Mouse (Mus musculus) urinary bladder, postnatal 36 days (tissue): ENCODE results near the gene Fhl2.
A peak's percentile ranks its signal among the peaks of the same experiment; 100 is the strongest.

ENCODE experiments used
- DNase-seq, 2 experiments: peaks; one replicate each; pipeline ENCODE4 v3.0.0; 2022; ENCODE audit warnings: low spot score in 2 of 2, mixed read lengths in 1 of 2

Fhl2 gene

DNA sequence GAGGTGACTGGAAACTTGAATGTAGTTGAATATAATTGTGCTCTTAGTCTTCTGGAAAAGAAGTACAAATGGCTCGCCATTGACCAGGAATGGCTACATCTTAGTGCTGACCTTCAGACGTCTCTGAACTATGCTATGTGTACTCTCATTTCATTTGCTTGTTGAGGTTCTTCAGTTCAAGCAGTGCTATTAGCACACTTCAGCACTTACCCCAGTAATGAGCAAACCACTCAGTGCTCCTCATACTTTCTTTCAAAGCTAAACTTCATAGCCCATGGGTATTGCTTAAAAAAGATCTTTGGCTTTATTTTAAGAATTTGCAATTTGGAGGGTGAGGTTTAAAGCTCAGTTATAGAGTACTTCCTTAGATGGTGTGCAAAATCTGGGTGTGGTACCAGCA lies 88.1 kb downstream of the Fhl2 start:
- no peak for DNase-seq

DNA sequence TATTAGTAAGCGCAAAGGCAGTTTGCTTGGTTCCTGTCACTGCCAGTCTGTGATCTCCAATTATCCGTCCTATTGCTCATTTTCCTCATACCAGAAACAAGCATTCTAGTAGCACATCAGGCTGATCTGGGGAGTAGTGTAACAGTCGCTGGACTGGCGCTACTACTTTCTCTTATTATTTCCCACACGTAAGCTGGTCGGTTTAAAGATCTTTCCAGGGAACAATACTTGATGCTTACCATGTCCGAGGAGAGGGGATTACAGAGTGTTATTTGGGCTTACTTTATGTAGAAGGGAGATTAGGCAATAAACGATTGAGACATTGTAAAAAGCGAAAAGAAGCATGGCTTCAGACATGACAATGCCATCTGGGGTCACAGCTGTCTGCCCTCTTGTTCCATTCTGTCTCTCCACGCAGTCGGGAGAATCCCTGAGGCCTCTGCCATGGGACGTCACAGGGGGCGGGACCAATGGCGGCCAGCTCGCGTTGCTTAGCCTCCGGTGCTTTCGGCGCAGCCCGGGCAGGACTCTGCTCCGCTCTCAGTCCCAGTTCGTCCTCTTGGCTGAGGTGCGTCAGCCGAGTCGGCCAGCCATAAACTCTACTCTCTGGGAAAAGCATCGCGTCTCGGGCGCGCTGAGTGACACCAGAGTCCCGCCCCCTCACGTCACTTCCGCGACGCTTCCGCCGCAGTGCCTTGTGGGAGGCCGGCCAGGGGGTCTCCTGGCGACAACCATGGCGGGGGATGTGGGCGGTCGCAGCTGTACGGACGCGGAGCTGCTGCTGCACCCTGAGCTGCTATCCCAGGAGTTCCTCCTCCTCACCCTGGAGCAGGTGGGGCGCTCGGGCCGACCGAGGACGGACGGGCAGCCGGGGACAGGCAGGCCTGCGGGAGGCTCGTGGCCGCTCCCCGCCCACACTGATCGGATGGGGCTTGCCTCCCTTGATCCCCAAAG lies 98.5 kb downstream of the Fhl2 start, which contains the start of the genes Tgfbrap1 and AI597479:
Tgfbrap1 (minus strand) TSS at position 607 of the 954 bp plus-strand sequence.
AI597479 (plus strand) TSS at position 680 of the 954 bp plus-strand sequence.
- DNase-seq, result peak; percentile 88 to 93

DNA sequence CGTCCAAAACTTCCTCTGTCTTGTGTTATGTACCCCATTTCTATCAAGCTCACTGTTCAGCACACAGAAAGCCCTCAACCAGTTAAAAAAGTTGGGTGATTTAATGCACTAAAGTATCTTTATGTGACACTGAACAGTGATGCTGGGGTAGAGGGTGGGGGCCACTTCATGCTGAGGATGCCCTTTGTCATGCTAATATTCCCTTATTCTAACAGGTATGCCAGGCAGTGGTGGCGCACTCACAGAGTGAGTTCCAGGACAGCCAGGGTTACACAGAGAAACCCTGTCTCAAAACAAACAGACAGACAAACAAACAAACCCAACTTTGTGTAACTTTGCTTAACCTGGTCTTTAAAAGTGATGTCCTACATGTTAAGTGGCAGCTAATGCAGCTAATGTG lies 102.6 kb downstream of the Fhl2 start:
- DNase-seq, result no peak

DNA sequence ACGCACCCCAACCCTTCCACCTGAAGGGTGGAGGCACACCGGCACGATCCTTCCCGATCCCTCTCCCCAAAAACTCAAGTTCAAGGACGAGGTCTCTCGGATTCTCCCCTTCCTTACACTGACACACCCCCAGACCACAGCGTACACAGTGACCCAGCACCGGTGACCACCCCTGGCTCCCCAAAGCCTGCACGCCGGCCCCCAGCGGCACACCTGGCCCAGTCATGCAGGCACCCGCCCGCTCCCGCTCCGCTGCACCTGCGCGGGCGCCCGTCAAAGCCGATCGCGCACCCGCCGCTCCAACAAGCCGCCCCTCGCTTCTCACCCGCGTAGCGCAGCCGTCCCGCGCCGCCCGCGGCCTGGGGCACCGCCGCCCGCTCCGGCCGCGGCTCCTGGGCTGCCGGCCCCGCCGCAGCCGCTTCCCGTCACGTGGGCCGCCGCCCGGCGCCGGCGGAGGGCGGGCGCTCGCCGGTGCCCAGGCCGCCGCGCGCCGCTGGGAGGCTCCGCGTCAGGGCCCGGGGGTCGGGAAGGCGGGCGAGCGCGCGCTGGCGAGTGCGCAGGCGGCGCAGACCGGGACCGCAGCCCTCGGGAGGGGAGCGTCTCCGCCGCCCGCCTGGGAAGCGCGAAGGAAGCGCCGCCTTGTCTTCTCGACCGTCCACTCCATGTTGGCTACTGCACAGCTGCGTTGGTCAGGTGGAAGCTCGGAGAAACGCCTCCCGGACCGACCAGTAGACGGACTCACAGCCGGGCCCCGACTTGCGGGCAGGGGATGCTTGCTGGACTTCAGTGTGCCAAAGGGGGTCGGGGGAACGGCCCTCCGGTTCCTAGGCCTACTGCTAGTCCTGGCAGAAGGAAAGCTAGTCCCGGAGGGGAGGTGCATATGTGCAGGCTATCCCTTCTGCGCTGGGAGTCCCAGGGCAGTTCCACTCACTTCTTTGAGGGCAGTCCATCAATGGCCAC lies 104.4 kb downstream of the Fhl2 start:
- DNase-seq, result peak; percentile 61 to 67

DNA sequence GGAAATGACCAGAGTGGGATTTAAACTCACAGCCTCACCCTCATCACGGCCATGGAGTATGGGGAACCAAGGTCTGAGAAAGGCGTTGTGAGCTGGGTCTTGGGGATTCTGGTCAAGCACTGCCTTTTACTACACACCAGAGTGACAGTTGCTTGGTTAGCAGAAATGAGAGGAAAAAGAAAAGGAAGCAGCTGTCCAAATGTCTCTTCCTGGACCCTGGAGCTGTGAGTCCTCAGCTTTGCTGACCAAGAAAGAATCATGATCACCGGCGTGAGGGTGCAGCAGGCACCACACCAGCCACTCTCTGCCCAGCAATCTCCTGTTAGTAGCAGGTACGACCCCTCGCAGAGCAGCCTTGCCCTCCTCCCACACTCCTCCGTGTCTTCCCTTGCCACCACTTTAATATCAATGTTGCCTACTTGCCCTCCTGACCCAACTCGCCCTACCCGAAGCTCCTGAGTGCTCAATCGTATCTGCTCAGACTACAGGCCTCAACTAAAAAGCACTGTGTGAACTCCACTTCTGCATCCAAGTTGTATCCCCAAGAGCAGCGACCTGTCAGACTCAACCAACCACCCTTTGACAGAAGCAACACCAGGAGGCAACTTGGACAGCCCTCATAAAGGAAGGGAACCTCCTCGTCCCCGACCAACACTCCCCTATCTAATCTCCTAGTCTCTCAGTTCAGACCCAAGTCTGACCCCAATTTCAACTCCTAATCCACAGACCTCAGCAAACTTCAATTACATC lies 105.3 kb downstream of the Fhl2 start:
- DNase-seq, result no peak

DNA sequence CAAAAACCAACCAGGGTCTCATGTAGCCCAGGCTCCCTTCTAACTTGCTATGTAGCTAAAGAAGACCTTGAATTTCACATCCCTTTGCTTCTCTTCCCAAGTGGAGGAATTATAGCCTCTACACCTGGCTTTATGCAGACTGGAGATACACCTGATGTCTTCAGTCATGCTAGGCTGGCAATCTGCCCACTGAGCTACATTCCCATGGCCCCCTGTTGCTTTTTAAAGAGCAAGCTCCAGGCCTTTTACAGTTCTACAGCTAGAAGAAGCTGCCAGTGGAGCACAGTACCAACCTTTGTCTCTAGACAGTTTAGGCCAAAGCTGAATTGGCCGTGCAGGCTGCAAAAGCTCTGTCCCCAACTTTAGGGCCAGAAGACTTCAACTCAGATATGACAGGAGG lies 106.4 kb downstream of the Fhl2 start:
- no peak for DNase-seq

DNA sequence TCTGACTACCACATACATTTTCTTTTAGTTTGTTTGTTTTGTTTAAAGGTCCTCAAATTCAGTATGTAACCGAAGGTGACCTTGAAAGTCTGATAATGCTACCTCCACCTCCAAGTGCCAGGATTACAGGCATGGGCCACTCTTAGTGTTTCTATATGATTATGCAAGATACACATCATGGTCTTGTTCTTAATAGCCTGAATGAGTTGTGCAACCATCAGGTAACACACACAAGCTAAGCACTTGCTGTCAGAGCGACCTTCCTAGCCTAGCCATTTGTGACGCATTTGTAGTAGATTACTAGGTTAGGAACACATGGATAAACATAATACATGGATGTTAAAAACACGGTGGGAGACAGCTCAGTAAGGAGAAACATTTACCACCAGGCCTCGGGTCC lies 113.8 kb downstream of the Fhl2 start:
- DNase-seq, result no peak

DNA sequence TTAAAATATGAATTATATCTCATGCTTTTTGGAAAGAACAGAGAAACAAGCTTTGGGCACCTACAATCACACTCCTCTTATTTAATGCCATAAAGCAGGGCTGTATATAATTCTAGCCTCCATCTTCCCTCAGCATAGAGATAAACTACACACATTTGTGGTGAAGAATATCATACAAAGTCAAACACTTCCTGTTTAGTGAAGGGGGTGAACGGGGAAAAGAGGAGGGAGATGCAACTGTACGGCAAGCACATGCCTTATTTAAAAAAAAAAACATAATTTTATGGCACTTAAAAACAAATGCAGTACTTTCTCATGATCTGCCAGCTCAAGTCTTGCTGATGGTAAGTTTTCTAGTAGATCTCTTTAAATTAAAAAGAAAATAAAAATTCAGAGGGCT lies 118.7 kb downstream of the Fhl2 start:
- DNase-seq, result no peak

DNA sequence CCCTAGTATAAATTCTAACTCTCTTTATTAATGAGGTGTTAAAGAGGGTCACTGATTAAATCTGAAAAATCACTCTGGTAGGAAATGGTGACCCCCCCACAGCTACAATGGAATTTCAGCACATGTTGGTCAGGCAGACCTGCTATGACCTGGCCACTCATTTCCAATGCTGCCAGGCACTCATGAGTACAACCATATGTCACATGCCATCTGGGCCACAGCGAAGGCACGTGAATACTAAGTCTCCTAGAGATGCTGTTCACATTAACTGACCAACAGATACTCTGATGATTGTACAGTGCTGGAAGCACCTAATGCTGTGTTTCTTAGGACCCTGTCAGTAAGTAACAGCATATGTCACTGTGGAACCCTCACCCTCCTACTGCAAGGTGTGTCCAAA lies 122.0 kb downstream of the Fhl2 start:
- DNase-seq, result no peak
